Mouse (Mus musculus) urinary bladder, postnatal 25 days (tissue): ENCODE results near the gene Rpusd2.
"Not testable (repeated sequence)": the region's sequence is repeated elsewhere in the genome, so short reads cannot be mapped to it uniquely, and the experiment has no call there.

Source experiments
- DNase-seq: peaks from one replicate; pipeline ENCODE4 v3.0.0; 2022; ENCODE audit warnings: low spot score

Rpusd2 gene

GRCm38 (mm10) chr2:119034656-119035396 lies at the start of gene Rpusd2:
Rpusd2 (plus strand) TSS chr2:119034790.
- DNase-seq: peak; percentile 86

- DNase-seq: no peak
Measured at GRCm38 (mm10) chr2:118995490-118995889, 39.1 kb upstream of the Rpusd2 start.

GRCm38 (mm10) chr2:118995919-118996797 lies 38.4 kb upstream of the Rpusd2 start:
- no peak for DNase-seq

GRCm38 (mm10) chr2:118996798-118997105 lies 37.8 kb upstream of the Rpusd2 start:
- no peak for DNase-seq

- no peak for DNase-seq
Measured at GRCm38 (mm10) chr2:118998115-118998866, 36.3 kb upstream of the Rpusd2 start.

- no peak for DNase-seq
Measured at GRCm38 (mm10) chr2:118999025-118999639, 35.5 kb upstream of the Rpusd2 start.

GRCm38 (mm10) chr2:119006886-119007285 lies 27.7 kb upstream of the Rpusd2 start:
- no peak for DNase-seq

GRCm38 (mm10) chr2:119009376-119009775 lies 25.2 kb upstream of the Rpusd2 start:
- no peak for DNase-seq

- DNase-seq: no peak
Measured at GRCm38 (mm10) chr2:119014989-119015388, 19.6 kb upstream of the Rpusd2 start.

- no peak for DNase-seq
Measured at GRCm38 (mm10) chr2:119015604-119016180, 18.9 kb upstream of the Rpusd2 start.

GRCm38 (mm10) chr2:119016312-119016711 lies 18.3 kb upstream of the Rpusd2 start:
- DNase-seq: not testable (repeated sequence)

- DNase-seq: no peak
Measured at GRCm38 (mm10) chr2:119017647-119018046, 16.9 kb upstream of the Rpusd2 start.

- DNase-seq: peak; percentile 8
Measured at GRCm38 (mm10) chr2:119018391-119019122, 16.0 kb upstream of the Rpusd2 start.

- no peak for DNase-seq
Measured at GRCm38 (mm10) chr2:119019131-119019530, 15.5 kb upstream of the Rpusd2 start.

GRCm38 (mm10) chr2:119019538-119019937 lies 15.1 kb upstream of the Rpusd2 start:
- DNase-seq: no peak

- no peak for DNase-seq
Measured at GRCm38 (mm10) chr2:119023154-119023660, 11.4 kb upstream of the Rpusd2 start.

GRCm38 (mm10) chr2:119024536-119025238 lies 9.9 kb upstream of the Rpusd2 start:
- DNase-seq: no peak

GRCm38 (mm10) chr2:119025239-119025616 lies 9.4 kb upstream of the Rpusd2 start:
- no peak for DNase-seq

- DNase-seq: no peak
Measured at GRCm38 (mm10) chr2:119026951-119027350, 7.6 kb upstream of the Rpusd2 start.

- peak; percentile 77 for DNase-seq
Measured at GRCm38 (mm10) chr2:119028941-119029551, 5.5 kb upstream of the Rpusd2 start, which contains the start of gene Ccdc32. Ccdc32 (minus strand) TSS chr2:119029393.
